ENCODE assay signal across 7 mouse cellular contexts in genomic region chr13:95324626-95325079, GRCm38 (mm10). TPM values are rescaled to one million over a fixed set of nuclear protein-coding genes. Genes with fewer than 3 reads are reported as not detected.
DNase-seq lines count a peak whose midpoint lies in the region; ATAC-seq and TF ChIP-seq lines count a peak whose summit lies in the region.

No protein-coding gene starts in this region.

- under 1% methylated on average over 22 of the region's 22 CpGs for WGBS in embryonic facial prominence, embryonic 14.5 days
- WGBS in hindbrain, postnatal 0 days: under 1% methylated on average over 22 of the region's 22 CpGs
- WGBS in midbrain, embryonic 14.5 days: under 1% methylated on average over 22 of the region's 22 CpGs

- TF ChIP-seq CTCF in hindbrain, postnatal 0 days (IDR thresholded peaks at IDR 0.05; ENCODE audit: low read depth): no peak

- peak overlapping the region; percentile 100 for H3K9ac ChIP-seq in embryonic facial prominence, embryonic 14.5 days (ENCODE audit: low read depth, low read length)
- H3K9ac ChIP-seq in hindbrain, postnatal 0 days (replicated peaks; ENCODE audit: low read length): peak overlapping the region; percentile 100
- peak overlapping the region; percentile 99 for H3K9ac ChIP-seq in midbrain, embryonic 14.5 days (replicated peaks; ENCODE audit: low read length)

- peak; percentile 10; the same call in 1 of the 2 replicates for ATAC-seq in embryonic facial prominence, embryonic 14.5 days (ENCODE audit: low read depth)
- ATAC-seq in hindbrain, postnatal 0 days: peak; percentile 19
- peak; percentile 38; the same call in 1 of the 2 replicates for ATAC-seq in midbrain, embryonic 14.5 days (ENCODE audit: low FRiP score, low TSS enrichment)

- peak overlapping the region; percentile 100 for H3K27ac ChIP-seq in embryonic facial prominence, embryonic 14.5 days (replicated peaks; ENCODE audit: low read depth, low read length)
- H3K27ac ChIP-seq in hindbrain, postnatal 0 days: peak overlapping the region; percentile 99
- H3K27ac ChIP-seq in midbrain, embryonic 14.5 days (replicated peaks; ENCODE audit: low read depth, low read length): peak overlapping the region; percentile 95

- DNase-seq in left cerebral cortex, postnatal 25 days (ENCODE audit: low spot score in 2 of 2): peak; percentile 69 to 74
- no peak for DNase-seq in left cerebral cortex, postnatal 36 days (ENCODE audit: low spot score in 2 of 2)
- DNase-seq in R1 (ENCODE audit: low read depth, low spot score): peak; percentile 63
- DNase-seq in embryonic facial prominence, embryonic 14.5 days (ENCODE audit: low spot score): no peak
- peak; percentile 59 for DNase-seq in hindbrain, postnatal 0 days (ENCODE audit: low spot score)
- DNase-seq in midbrain, embryonic 14.5 days: peak; percentile 76
- DNase-seq in urinary bladder, postnatal 10 days (ENCODE audit: low spot score): no peak

- H3K27me3 ChIP-seq in embryonic facial prominence, embryonic 14.5 days (replicated peaks; ENCODE audit: control insufficient read depth, insufficient read depth, low read length): no peaks in the 10 kb centered on the region
- H3K27me3 ChIP-seq in hindbrain, postnatal 0 days (ENCODE audit: insufficient read depth, low read length): no peaks in the 10 kb centered on the region
- no peaks in the 10 kb centered on the region for H3K27me3 ChIP-seq in midbrain, embryonic 14.5 days (ENCODE audit: control insufficient read depth, insufficient read depth, low read length)

- H3K4me3 ChIP-seq in embryonic facial prominence, embryonic 14.5 days (ENCODE audit: low read depth, low read length): peak overlapping the region; percentile 89
- peak overlapping the region; percentile 98 for H3K4me3 ChIP-seq in hindbrain, postnatal 0 days (ENCODE audit: low read length)
- H3K4me3 ChIP-seq in midbrain, embryonic 14.5 days (replicated peaks; ENCODE audit: low read depth, low read length): peak overlapping the region; percentile 87

- no peaks in the 10 kb centered on the region; the same call in 1 of the 2 replicates for H3K36me3 ChIP-seq in embryonic facial prominence, embryonic 14.5 days (ENCODE audit: control insufficient read depth, insufficient read depth, low read length)
- no peaks in the 10 kb centered on the region for H3K36me3 ChIP-seq in hindbrain, postnatal 0 days (ENCODE audit: insufficient read depth, low read length)
- no peaks in the 10 kb centered on the region for H3K36me3 ChIP-seq in midbrain, embryonic 14.5 days (ENCODE audit: control insufficient read depth, insufficient read depth, low read length)

- no peaks in the 10 kb centered on the region for H3K9me3 ChIP-seq in embryonic facial prominence, embryonic 14.5 days (ENCODE audit: control insufficient read depth, low read length)
- no peaks in the 10 kb centered on the region for H3K9me3 ChIP-seq in hindbrain, postnatal 0 days (ENCODE audit: low read length)
- H3K9me3 ChIP-seq in midbrain, embryonic 14.5 days (ENCODE audit: control insufficient read depth, low read length): no peaks in the 10 kb centered on the region

- H3K4me2 ChIP-seq in embryonic facial prominence, embryonic 14.5 days (ENCODE audit: low read depth, low read length): peak overlapping the region; percentile 89
- peak overlapping the region; percentile 95 for H3K4me2 ChIP-seq in hindbrain, postnatal 0 days (ENCODE audit: low read depth, low read length)
- H3K4me2 ChIP-seq in midbrain, embryonic 14.5 days (ENCODE audit: low read length): peak overlapping the region; percentile 88

- intact Hi-C loops in left cerebral cortex, postnatal 25 days (cut with DNase I): loop anchor here (5.0 kb wide), 1 partner anchor 152 kb away; no protein-coding TSS in a partner anchor
- intact Hi-C loops in left cerebral cortex, postnatal 36 days (cut with DNase I): loop anchor here (5.0 kb wide), 1 partner anchor 102 kb away; no protein-coding TSS in a partner anchor

- peaks cover 18% of the 10 kb centered on the region for H3K4me1 ChIP-seq in embryonic facial prominence, embryonic 14.5 days (ENCODE audit: control insufficient read depth, insufficient read depth, low read length)
- H3K4me1 ChIP-seq in hindbrain, postnatal 0 days (ENCODE audit: insufficient read depth, low read length): peaks cover 14% of the 10 kb centered on the region; the same call in 1 of the 2 replicates
- peaks cover 26% of the 10 kb centered on the region for H3K4me1 ChIP-seq in midbrain, embryonic 14.5 days (ENCODE audit: control insufficient read depth, insufficient read depth, low read length)

RNA-seq across cellular contexts. Expression of gene Zbed3, which starts 1.2 kb away (rescaled TPM):
- 10 to 100 TPM; 15.6 to 16.0 TPM for total RNA-seq in left cerebral cortex, postnatal 25 days (2021)
- 10 to 100 TPM; 14.0 to 19.2 TPM for total RNA-seq in left cerebral cortex, postnatal 36 days (2021)
- polyA plus RNA-seq in embryonic facial prominence, embryonic 14.5 days (2014; fragmentation: Nextera tagmentation; extraction: Ambion mirVana): 48.4 and 63.6 TPM in 2 replicates
- 20.5 and 24.1 TPM in 2 replicates for total RNA-seq in hindbrain, postnatal 0 days (2014; rRNA removed)
- polyA plus RNA-seq in hindbrain, postnatal 0 days (2015; fragmentation: Nextera tagmentation; extraction: Ambion mirVana): 34.3 and 38.2 TPM in 2 replicates
- polyA plus RNA-seq in midbrain, embryonic 14.5 days (2014; fragmentation: Nextera tagmentation; extraction: Ambion mirVana): 32.9 and 37.9 TPM in 2 replicates

RNA-seq across cellular contexts. Expression of gene Aggf1, which starts 50.5 kb away (rescaled TPM):
- total RNA-seq in left cerebral cortex, postnatal 25 days (2021): 10 to 100 TPM; 52.7 to 53.8 TPM
- total RNA-seq in left cerebral cortex, postnatal 36 days (2021): 10 to 100 TPM; 50.1 to 51.2 TPM
- polyA plus RNA-seq in embryonic facial prominence, embryonic 14.5 days (2014; fragmentation: Nextera tagmentation; extraction: Ambion mirVana): 30.2 and 33.4 TPM in 2 replicates
- 23.7 and 28.4 TPM in 2 replicates for total RNA-seq in hindbrain, postnatal 0 days (2014; rRNA removed)
- 29.1 and 30.4 TPM in 2 replicates for polyA plus RNA-seq in hindbrain, postnatal 0 days (2015; fragmentation: Nextera tagmentation; extraction: Ambion mirVana)
- polyA plus RNA-seq in midbrain, embryonic 14.5 days (2014; fragmentation: Nextera tagmentation; extraction: Ambion mirVana): 35.7 and 46.4 TPM in 2 replicates

Comparison
In these comparisons a context has a peak if more than half of its experiments do, and no peak if none do; other contexts are left out.
1. DNase-seq: peak in left cerebral cortex, postnatal 25 days (2 of 2), R1 (single experiment), hindbrain, postnatal 0 days (single experiment) and midbrain, embryonic 14.5 days (single experiment); none in left cerebral cortex, postnatal 36 days (0 of 2), embryonic facial prominence, embryonic 14.5 days (single experiment) and urinary bladder, postnatal 10 days (single experiment).
2. Peak in every context shown above with its lines, with median percentiles within 50 percentile points of each other: ATAC-seq, H3K27ac ChIP-seq, H3K4me2 ChIP-seq, H3K4me3 ChIP-seq and H3K9ac ChIP-seq.